Mouse (Mus musculus): ENCODE results near the gene Scnm1. TPM values are rescaled to one million over a fixed set of nuclear protein-coding genes. Genes with fewer than 3 reads are reported as not detected.

The Scnm1 gene
- 61.6 and 62.7 TPM in 2 replicates for polyA plus RNA-seq (2015; fragmentation: Nextera tagmentation; extraction: Ambion mirVana)

DNA sequence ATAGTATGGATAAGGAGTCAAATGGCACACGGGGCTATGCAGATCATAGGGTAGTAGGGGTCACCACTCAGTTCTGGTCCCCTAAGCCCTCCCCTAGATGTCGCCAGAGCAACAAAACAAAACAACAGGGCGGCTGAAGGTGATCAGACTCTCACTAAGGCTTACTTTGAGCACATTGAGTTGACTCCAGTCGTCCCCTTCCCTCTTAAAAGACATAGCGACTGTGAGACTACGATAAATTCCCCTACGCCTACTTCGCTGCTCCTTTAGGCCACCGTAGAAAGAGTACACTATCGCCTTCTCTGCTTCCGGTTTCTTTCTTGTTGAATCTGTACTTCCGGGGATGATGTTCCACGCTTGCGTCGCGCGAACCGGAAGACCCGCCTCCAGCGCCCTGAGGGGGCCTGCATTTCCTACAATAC lies at the start of gene Scnm1, which contains the start of gene Lysmd1:
TSS of gene Scnm1 (minus strand) at position 332 of the 422 bp plus-strand sequence.
TSS of gene Lysmd1 (plus strand) at position 409 of the 422 bp plus-strand sequence.

DNA sequence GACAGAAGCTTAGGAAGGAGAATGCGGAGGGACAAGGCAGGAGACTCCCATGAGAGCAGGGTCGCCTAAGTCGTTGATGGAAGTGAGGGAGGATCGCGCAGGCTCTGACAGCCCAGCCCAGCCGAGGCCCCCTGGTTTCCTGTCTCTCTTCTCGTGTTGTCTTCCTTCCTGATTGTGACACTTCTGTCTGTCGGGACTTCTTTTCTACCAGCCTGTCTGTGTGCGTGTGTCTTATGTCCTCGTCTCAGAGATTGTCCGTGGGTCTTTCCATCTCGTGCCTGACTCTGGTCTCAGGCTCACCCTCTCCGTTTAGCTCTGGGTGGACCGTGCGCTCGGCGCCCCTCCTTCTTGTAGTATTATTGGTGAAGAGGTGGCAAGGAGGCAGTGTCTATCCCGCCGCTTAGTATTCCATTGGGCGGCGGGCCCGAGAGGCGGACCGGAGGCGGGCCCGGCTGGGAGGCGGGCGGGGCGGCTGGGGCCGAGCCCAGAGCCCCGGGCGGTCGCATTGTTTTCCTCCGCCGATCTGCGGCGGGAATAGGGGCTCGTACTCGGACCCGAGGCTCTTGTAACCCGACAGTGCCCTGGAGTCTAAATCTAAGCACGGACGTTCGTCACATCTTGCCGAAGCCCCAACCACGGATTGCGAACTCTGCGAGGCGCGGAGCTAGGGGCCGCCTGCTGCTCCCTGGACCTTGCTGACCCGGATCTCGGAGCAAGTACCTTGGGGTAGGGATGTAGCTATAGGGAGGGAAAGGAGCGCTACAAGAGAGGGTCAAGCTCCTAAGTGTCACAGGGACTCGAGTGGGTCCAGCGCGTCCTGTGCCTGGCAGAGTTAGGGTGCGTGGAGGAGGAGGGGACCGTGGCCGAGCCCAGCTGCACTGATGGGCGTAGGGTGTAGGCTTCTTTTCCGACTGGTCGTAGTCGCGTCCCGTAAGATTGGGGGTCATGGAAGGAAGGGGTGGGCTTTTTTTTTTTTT lies 26.5 kb upstream of the Scnm1 start, which contains the start of gene Sema6c:
TSS of gene Sema6c (plus strand) at position 471 of the 977 bp plus-strand sequence.

DNA sequence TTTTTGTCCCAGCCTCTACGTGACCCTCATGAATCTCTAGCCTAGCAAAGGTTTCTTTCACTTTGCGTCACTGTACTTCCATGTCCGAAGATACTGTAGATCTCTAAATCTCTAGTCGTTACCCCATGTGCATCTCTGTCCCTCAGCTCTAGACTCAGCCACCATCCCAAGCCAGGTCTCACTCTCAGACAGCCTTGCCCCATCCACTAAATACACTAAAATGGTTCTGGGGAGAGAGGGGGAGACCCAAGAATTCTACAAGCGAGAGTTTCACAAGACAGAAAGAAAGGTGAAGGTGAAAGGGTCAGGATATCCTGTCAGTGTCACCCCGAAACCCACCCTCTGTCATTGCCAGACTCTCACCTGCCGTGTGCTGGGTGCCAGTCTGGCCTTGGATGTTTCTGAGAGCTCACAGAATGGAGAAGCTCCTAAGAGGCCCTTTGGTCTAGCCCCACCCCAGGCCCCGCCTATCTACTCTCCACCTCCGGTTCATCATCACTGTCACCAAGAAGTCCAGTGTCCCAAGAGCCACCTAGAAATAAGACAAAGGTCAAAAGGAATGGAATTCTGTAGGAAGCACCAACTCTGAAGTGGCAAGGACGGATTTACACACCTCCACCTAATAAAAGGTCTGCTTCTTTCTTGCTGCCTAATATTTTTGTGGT lies 8.3 kb upstream of the Scnm1 start, which contains the start of gene Tnfaip8l2:
TSS of gene Tnfaip8l2 (minus strand) at position 409 of the 665 bp plus-strand sequence.

DNA sequence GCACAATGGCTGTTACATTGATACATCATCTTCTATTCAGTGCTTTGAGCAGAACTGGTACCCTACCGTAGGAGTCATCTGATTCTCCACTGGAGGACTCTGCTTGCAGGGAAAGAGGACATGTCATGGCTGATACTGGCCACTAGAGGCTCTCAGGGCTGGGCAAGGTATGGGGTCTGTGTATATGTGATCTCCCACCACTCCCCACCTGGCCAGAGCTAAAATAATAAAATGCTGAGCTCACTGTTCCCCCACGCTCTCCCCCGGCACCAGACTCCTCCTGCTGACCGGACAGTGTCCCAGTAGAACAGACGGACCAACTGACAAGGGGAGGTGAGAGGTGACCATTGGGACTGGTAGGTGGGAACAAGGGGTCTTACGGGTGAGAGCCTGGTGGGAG lies 9.6 kb downstream of the Scnm1 start, which contains the start of gene Tmod4:
TSS of gene Tmod4 (plus strand) at position 231 of the 400 bp plus-strand sequence.

DNA sequence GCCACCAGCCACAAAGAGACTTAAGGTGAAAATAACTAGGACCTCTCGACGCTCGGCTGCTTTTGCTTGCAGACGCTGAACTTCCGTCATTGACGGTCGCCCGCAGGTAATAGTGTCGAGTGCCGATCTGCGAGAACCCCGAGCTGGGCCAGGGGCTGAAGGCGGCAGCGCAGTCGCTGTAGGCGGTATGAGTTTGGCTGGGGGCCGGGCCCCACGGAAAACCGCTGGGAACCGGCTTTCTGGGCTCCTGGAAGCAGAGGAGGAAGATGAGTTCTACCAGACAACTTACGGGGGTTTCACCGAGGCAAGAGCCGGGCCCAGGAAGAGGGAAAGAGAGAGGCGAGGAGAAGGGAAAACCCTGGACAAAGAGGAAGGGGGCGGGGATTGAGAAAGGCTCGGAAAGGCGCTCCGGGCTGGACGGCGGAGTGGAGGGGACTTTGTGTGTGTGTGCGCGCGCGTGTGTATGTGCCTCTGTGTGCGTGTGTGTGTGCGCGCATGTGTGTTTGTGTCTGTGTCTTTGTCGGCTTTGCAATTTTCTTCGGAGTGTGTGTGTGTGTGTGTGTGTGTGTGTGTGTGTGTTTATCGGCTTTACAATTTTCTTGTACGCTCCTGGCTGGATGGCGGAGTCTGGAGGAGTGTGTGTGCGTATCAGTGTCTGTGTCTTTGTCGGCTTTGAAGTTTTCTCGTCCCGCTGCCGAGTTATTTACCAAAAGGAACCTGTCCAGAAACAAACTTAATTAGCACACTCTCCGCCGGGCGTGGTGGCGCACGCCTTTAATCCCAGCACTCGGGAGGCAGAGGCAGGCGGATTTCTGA lies 22.7 kb downstream of the Scnm1 start, which contains the start of gene Vps72:
TSS of gene Vps72 (plus strand) at position 112 of the 816 bp plus-strand sequence.

GRCm38 (mm10) chr3:95106338-95107117 lies 27.3 kb downstream of the Scnm1 start, which contains the start of gene Pip5k1a:
TSS of gene Pip5k1a (minus strand) at chr3:95106930.

Small RNA genes within 50 kb of the gene (microRNA-seq; reads per million reads assigned to microRNA genes)
- 0 reads per million in 2 experiments for gene Mir8099-1

Other genes starting within 250 kb of the Scnm1 start
- gene Psmb4, start 247.1 kb downstream of the Scnm1 start, polyA plus RNA-seq (2015; fragmentation: Nextera tagmentation; extraction: Ambion mirVana): 242 and 248 TPM in 2 replicates
- gene Selenbp1, start 201.0 kb downstream of the Scnm1 start, polyA plus RNA-seq (2015; fragmentation: Nextera tagmentation; extraction: Ambion mirVana): 30.0 and 38.8 TPM in 2 replicates
- gene Rfx5, start 179.9 kb downstream of the Scnm1 start, polyA plus RNA-seq (2015; fragmentation: Nextera tagmentation; extraction: Ambion mirVana): 3.7 and 4.8 TPM in 2 replicates
- 15.8 TPM in 2 replicates for gene Pi4kb, start 159.3 kb downstream of the Scnm1 start, polyA plus RNA-seq (2015; fragmentation: Nextera tagmentation; extraction: Ambion mirVana)
- 8.7 and 8.9 TPM in 2 replicates for gene Zfp687, start 118.6 kb downstream of the Scnm1 start, polyA plus RNA-seq (2015; fragmentation: Nextera tagmentation; extraction: Ambion mirVana)
- gene Psmd4, start 91.4 kb downstream of the Scnm1 start, polyA plus RNA-seq (2015; fragmentation: Nextera tagmentation; extraction: Ambion mirVana): 239 and 251 TPM in 2 replicates
- gene Pip5k1a, start 27.1 kb downstream of the Scnm1 start, polyA plus RNA-seq (2015; fragmentation: Nextera tagmentation; extraction: Ambion mirVana): 11.1 and 11.3 TPM in 2 replicates
- gene Vps72, start 23.0 kb downstream of the Scnm1 start, polyA plus RNA-seq (2015; fragmentation: Nextera tagmentation; extraction: Ambion mirVana): 70.5 and 72.7 TPM in 2 replicates
- 226 and 267 TPM in 2 replicates for gene Tmod4, start 9.5 kb downstream of the Scnm1 start, polyA plus RNA-seq (2015; fragmentation: Nextera tagmentation; extraction: Ambion mirVana)
- gene Lysmd1, start 77 bp upstream of the Scnm1 start, polyA plus RNA-seq (2015; fragmentation: Nextera tagmentation; extraction: Ambion mirVana): 11.3 and 11.4 TPM in 2 replicates
- 6.2 and 9.2 TPM in 2 replicates for gene Tnfaip8l2, start 8.3 kb upstream of the Scnm1 start, polyA plus RNA-seq (2015; fragmentation: Nextera tagmentation; extraction: Ambion mirVana)
- gene Sema6c, start 26.4 kb upstream of the Scnm1 start, polyA plus RNA-seq (2015; fragmentation: Nextera tagmentation; extraction: Ambion mirVana): 13.3 and 17.6 TPM in 2 replicates
- 3.7 and 4.0 TPM in 2 replicates for gene Gabpb2, start 83.9 kb upstream of the Scnm1 start, polyA plus RNA-seq (2015; fragmentation: Nextera tagmentation; extraction: Ambion mirVana)
- 42.7 and 52.8 TPM in 2 replicates for gene Cdc42se1, start 94.7 kb upstream of the Scnm1 start, polyA plus RNA-seq (2015; fragmentation: Nextera tagmentation; extraction: Ambion mirVana)
- gene Mllt11, start 98.2 kb upstream of the Scnm1 start, polyA plus RNA-seq (2015; fragmentation: Nextera tagmentation; extraction: Ambion mirVana): 19.1 and 23.1 TPM in 2 replicates
- 0.13 and 0.23 TPM in 2 replicates for gene Gm128, start 107.6 kb upstream of the Scnm1 start, polyA plus RNA-seq (2015; fragmentation: Nextera tagmentation; extraction: Ambion mirVana)
- gene Bnipl, start 117.2 kb upstream of the Scnm1 start, polyA plus RNA-seq (2015; fragmentation: Nextera tagmentation; extraction: Ambion mirVana): 0.68 TPM in 1 of 2 replicates, not detected in the other
- gene Mindy1, start 147.3 kb upstream of the Scnm1 start, polyA plus RNA-seq (2015; fragmentation: Nextera tagmentation; extraction: Ambion mirVana): 29.2 and 32.7 TPM in 2 replicates
- 68.2 and 79.3 TPM in 2 replicates for gene Prune1, start 148.1 kb upstream of the Scnm1 start, polyA plus RNA-seq (2015; fragmentation: Nextera tagmentation; extraction: Ambion mirVana)
- gene Anxa9, start 173.2 kb upstream of the Scnm1 start, polyA plus RNA-seq (2015; fragmentation: Nextera tagmentation; extraction: Ambion mirVana): 0.45 and 1.9 TPM in 2 replicates
- 62.6 and 73.1 TPM in 2 replicates for gene Cers2, start 180.8 kb upstream of the Scnm1 start, polyA plus RNA-seq (2015; fragmentation: Nextera tagmentation; extraction: Ambion mirVana)
- gene Setdb1, start 223.2 kb upstream of the Scnm1 start, polyA plus RNA-seq (2015; fragmentation: Nextera tagmentation; extraction: Ambion mirVana): 9.6 and 10.0 TPM in 2 replicates